Mouse (Mus musculus) liver, postnatal 0 days (tissue): ENCODE measurements at regions not wholly inside any gene's neighbourhood (a gene's known extent, or its start where the extent isn't known, plus 50 kb on each side); places are given as distances from the start of the nearest gene placed in this dataset.

ENCODE experiments used
- ATAC-seq: fragments of 200-750 bp; cut with Nextera tagmentation; 2 replicates; pipeline ENCODE4 v1.8.0; 2017; ENCODE audit warnings: mild to moderate bottlenecking, moderate library complexity
- DNase-seq: peaks from one replicate; pipeline ENCODE4 v3.0.0-alpha.2; 2016
- H3K27ac ChIP-seq: fragments of 300-500 bp; sonication (generic); 2 replicates; pipeline ENCODE4 v1.5.1; 2014; ENCODE audit warnings: antibody characterized with exemption, moderate library complexity, mild to moderate bottlenecking, low read depth
- H3K27me3 ChIP-seq: fragments of 300-500 bp; sonication (generic); 2 replicates; pipeline ENCODE4 v1.6.1; 2014; ENCODE audit warnings: low read length, control low read depth, mixed read lengths; ENCODE audit not compliant: insufficient read depth
- H3K36me3 ChIP-seq: fragments of 300-500 bp; sonication (generic); replicated peaks from 2 replicates; pipeline ENCODE4 v1.6.1; 2014; ENCODE audit warnings: mild to moderate bottlenecking, control low read depth, low read length, moderate library complexity, mixed read lengths; ENCODE audit not compliant: insufficient read depth
- H3K4me1 ChIP-seq: fragments of 300-500 bp; sonication (generic); 2 replicates; pipeline ENCODE4 v1.6.1; 2014; ENCODE audit warnings: antibody characterized with exemption, mild to moderate bottlenecking, control low read depth; ENCODE audit not compliant: insufficient read depth
- H3K4me2 ChIP-seq: fragments of 300-500 bp; sonication (generic); 2 replicates; pipeline ENCODE4 v1.6.1; 2014; ENCODE audit warnings: low read depth, mild to moderate bottlenecking, low read length, moderate library complexity, mixed read lengths
- H3K4me3 ChIP-seq: fragments of 300-500 bp; sonication (generic); 2 replicates; pipeline ENCODE4 v1.5.1; 2014; ENCODE audit warnings: low read depth, low read length
- H3K9ac ChIP-seq: fragments of 300-500 bp; sonication (generic); replicated peaks from 2 replicates; pipeline ENCODE4 v1.6.1; 2014; ENCODE audit warnings: mild to moderate bottlenecking, moderate library complexity
- H3K9me3 ChIP-seq: fragments of 300-500 bp; sonication (generic); 2 replicates; pipeline ENCODE4 v1.6.1; 2016; ENCODE audit warnings: mild to moderate bottlenecking, control low read depth, low read length, mixed read lengths
- CTCF ChIP-seq: sonication (generic); IDR thresholded peaks from 2 replicates; pipeline ENCODE4 v1.5.1; 2016; ENCODE audit warnings: antibody characterized with exemption, low read depth
- EP300 ChIP-seq: IDR thresholded peaks from 2 replicates; pipeline ENCODE4 v1.6.1; 2016; ENCODE audit warnings: antibody characterized with exemption, low read depth, mild to moderate bottlenecking
- WGBS: fragments of 180-500 bp; shearing (Covaris S2); extraction: QIAGEN DNeasy Blood & Tissue Kit; methylation state at CpG from one replicate; pipeline ENCODE4 v1.1.7; 2014; ENCODE audit not compliant: insufficient replicate concordance; 5-methylcytosine and 5-hydroxymethylcytosine counted together

- no peak overlapping the region for H3K9ac ChIP-seq
- no peak for ATAC-seq
- H3K4me2 ChIP-seq = peak overlapping the region; percentile 59; the same call in 1 of the 2 replicates
Observed at GRCm38 (mm10) chr19:56069266-56069665, 217.7 kb upstream of the Habp2 start.

GRCm38 (mm10) chr19:56071340-56071739 is 215.6 kb upstream of the Habp2 start:
- Histone ChIP-seq H3K27ac (no peak overlapping the region), H3K9ac (no peak overlapping the region), H3K9me3 (no peaks in the 10 kb centered on the region), H3K27me3 (no peaks in the 10 kb centered on the region), H3K4me2 (no peak overlapping the region), H3K4me3 (no peak overlapping the region), H3K4me1 (peaks cover 4% of the 10 kb centered on the region; the same call in 1 of the 2 replicates), H3K36me3 (no peaks in the 10 kb centered on the region)
- DNase-seq (no peak), ATAC-seq (no peak)
- TF ChIP-seq CTCF (no peak), EP300 (no peak)
- 58% methylated on average over 4 of the region's 4 CpGs for WGBS

More at GRCm38 (mm10) chr19:56069266-56069665, 217.7 kb upstream of the Habp2 start:
- Histone ChIP-seq H3K36me3 (no peaks in the 10 kb centered on the region), H3K27me3 (no peaks in the 10 kb centered on the region), H3K4me3 (0 out of 2 replicates have a peak overlapping the region, but pooled peaks have one; percentile 20), H3K9me3 (no peaks in the 10 kb centered on the region), H3K4me1 (peaks cover 4% of the 10 kb centered on the region; the same call in 1 of the 2 replicates), H3K27ac (no peak overlapping the region)
- 45% methylated on average over 10 of the region's 10 CpGs for WGBS
- no peak for DNase-seq
- no peak for TF ChIP-seq EP300
- TF ChIP-seq CTCF = no peak

- 81% methylated on average over 8 of the region's 8 CpGs for whole genome bisulfite sequencing
Observed at GRCm38 (mm10) chr19:56076128-56076527, 210.8 kb upstream of the Habp2 start.

GRCm38 (mm10) chr19:56077491-56077890 is 209.4 kb upstream of the Habp2 start:
- ATAC-seq = no peak
- Histone ChIP-seq H3K4me1 (no peaks in the 10 kb centered on the region), H3K27me3 (no peaks in the 10 kb centered on the region), H3K36me3 (no peaks in the 10 kb centered on the region), H3K4me3 (no peak overlapping the region), H3K27ac (no peak overlapping the region), H3K9me3 (no peaks in the 10 kb centered on the region; the same call in 1 of the 2 replicates), H3K4me2 (no peak overlapping the region), H3K9ac (no peak overlapping the region)
- DNase-seq = no peak
- no peak for TF ChIP-seq EP300
- no peak for TF ChIP-seq CTCF
- WGBS = 70% methylated on average over 8 of the region's 8 CpGs

More at GRCm38 (mm10) chr19:56076128-56076527, 210.8 kb upstream of the Habp2 start:
- no peaks in the 10 kb centered on the region for H3K4me1 ChIP-seq
- no peaks in the 10 kb centered on the region for H3K27me3 ChIP-seq
- DNase-seq = no peak
- H3K36me3 ChIP-seq = no peaks in the 10 kb centered on the region
- no peak overlapping the region for H3K9ac ChIP-seq
- no peak overlapping the region for H3K27ac ChIP-seq
- H3K4me2 ChIP-seq = no peak overlapping the region
- ATAC-seq = no peak
- H3K9me3 ChIP-seq = no peaks in the 10 kb centered on the region
- no peak overlapping the region for H3K4me3 ChIP-seq
- TF ChIP-seq CTCF = no peak
- TF ChIP-seq EP300 = no peak

- no peak overlapping the region for H3K27ac ChIP-seq
- H3K9me3 ChIP-seq = peaks cover 5% of the 10 kb centered on the region
- TF ChIP-seq EP300 (no peak), CTCF (no peak)
- no peak overlapping the region for H3K4me3 ChIP-seq
- no peaks in the 10 kb centered on the region for H3K4me1 ChIP-seq
- ATAC-seq = no peak
- no peak for DNase-seq
- H3K9ac ChIP-seq = no peak overlapping the region
- H3K4me2 ChIP-seq = no peak overlapping the region
- no peaks in the 10 kb centered on the region for H3K27me3 ChIP-seq
- 86% methylated on average over 7 of the region's 7 CpGs for WGBS
- no peaks in the 10 kb centered on the region for H3K36me3 ChIP-seq
Observed at GRCm38 (mm10) chr19:56086413-56087083, 200.4 kb upstream of the Habp2 start.

GRCm38 (mm10) chr19:56087127-56087526 is 199.8 kb upstream of the Habp2 start:
- peaks cover 5% of the 10 kb centered on the region for H3K9me3 ChIP-seq
- no peaks in the 10 kb centered on the region for H3K27me3 ChIP-seq
- H3K4me1 ChIP-seq = no peaks in the 10 kb centered on the region
- TF ChIP-seq CTCF (no peak), EP300 (no peak)
- no peaks in the 10 kb centered on the region for H3K36me3 ChIP-seq
- no peak overlapping the region for H3K27ac ChIP-seq
- 74% methylated on average over 6 of the region's 6 CpGs for WGBS
- H3K4me3 ChIP-seq = no peak overlapping the region
- ATAC-seq (no peak), DNase-seq (no peak)
- no peak overlapping the region for H3K9ac ChIP-seq
- H3K4me2 ChIP-seq = no peak overlapping the region
